Mouse (Mus musculus) liver, postnatal 0 days (tissue): ENCODE data around the gene Olfr1361.

Source experiments
- CTCF ChIP-seq: sonication (generic); IDR thresholded peaks from 2 replicates; pipeline ENCODE4 v1.5.1; 2016; ENCODE audit warnings: antibody characterized with exemption, low read depth
- EP300 ChIP-seq: IDR thresholded peaks from 2 replicates; pipeline ENCODE4 v1.6.1; 2016; ENCODE audit warnings: antibody characterized with exemption, low read depth, mild to moderate bottlenecking

GRCm38 (mm10) chr13:21706669-21707068 lies 43.5 kb upstream of the Olfr1361 start:
- no peak for TF ChIP-seq EP300
- no peak for TF ChIP-seq CTCF
